In the genomic region with DNA sequence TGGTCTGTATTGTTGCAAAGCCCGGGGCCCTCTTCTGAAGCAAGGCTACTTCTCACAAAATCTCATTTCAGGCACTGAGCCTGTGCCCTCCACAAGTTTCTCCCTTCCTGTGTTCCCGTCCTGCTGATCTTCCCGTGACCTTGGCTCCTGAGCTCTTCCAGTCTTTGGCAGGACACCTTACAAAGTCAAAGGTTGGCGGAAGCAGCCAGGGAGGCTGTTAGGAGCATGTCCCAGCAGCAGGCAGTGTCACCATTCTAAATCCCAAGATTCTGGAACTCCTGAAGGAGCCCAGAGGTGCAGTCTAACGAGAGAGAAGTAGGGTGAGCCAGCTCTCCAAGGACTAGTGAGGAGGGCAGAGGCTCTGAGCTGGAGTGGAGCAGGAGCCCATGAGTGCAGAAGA, we compare ENCODE assay signal across 22 mouse cellular contexts. TPM values are rescaled to one million over a fixed set of nuclear protein-coding genes. Genes with fewer than 3 reads are reported as not detected.
DNase-seq lines count a peak whose midpoint lies in the region; ATAC-seq and TF ChIP-seq lines count a peak whose summit lies in the region.
"Had no signal": no experiment of that assay in that cellular context is flagged by ENCODE, and none has a peak within 500 bp of the region (broad histone marks: within the 10 kb centered on the region; RNA-seq: fewer than 3 reads in every experiment).

No protein-coding gene starts in this region.

- no peaks in the 10 kb centered on the region for H3K79me2 ChIP-seq in liver, adult 2 months (ENCODE audit: control insufficient read depth, insufficient read depth, low read length)

- intact Hi-C loops in gastrocnemius, postnatal 36 days (cut with DNase I) = no loop called here

- no peaks in the 10 kb centered on the region for H3K27me3 ChIP-seq in cerebellum, adult 2 months (ENCODE audit: control insufficient read depth, insufficient read depth, low read length)
- H3K27me3 ChIP-seq in kidney, embryonic 15.5 days = peaks cover 26% of the 10 kb centered on the region
- peaks cover 5% of the 10 kb centered on the region for H3K27me3 ChIP-seq in liver, adult 2 months (ENCODE audit: control insufficient read depth, insufficient read depth, low read length)
- peaks cover 21% of the 10 kb centered on the region for H3K27me3 ChIP-seq in liver, embryonic 12.5 days (replicated peaks)
- H3K27me3 ChIP-seq: CH12.LX, Patski had no signal

- no peak overlapping the region for H3K4me3 ChIP-seq in cerebellum, adult 2 months (replicated peaks; ENCODE audit: insufficient read depth, low read depth, low read length)
- H3K4me3 ChIP-seq in kidney, embryonic 15.5 days (replicated peaks) = no peak overlapping the region
- H3K4me3 ChIP-seq in liver, adult 2 months (ENCODE audit: insufficient read depth, low read depth, low read length) = no peak overlapping the region
- no peak overlapping the region for H3K4me3 ChIP-seq in liver, embryonic 12.5 days
- no peak overlapping the region for H3K4me3 ChIP-seq in brown adipose tissue, adult 24 weeks (ENCODE audit: insufficient read depth, low read depth, low read length)
- H3K4me3 ChIP-seq: embryonic facial prominence, embryonic 10.5 days; midbrain, embryonic 15.5 days had no signal

- H3K4me2 ChIP-seq in kidney, embryonic 15.5 days = no peak overlapping the region
- no peak overlapping the region for H3K4me2 ChIP-seq in liver, embryonic 12.5 days
- H3K4me2 ChIP-seq: liver, embryonic 11.5 days; midbrain, embryonic 15.5 days had no signal

- H3K9ac ChIP-seq in kidney, embryonic 15.5 days = no peak overlapping the region
- no peak overlapping the region for H3K9ac ChIP-seq in liver, adult 2 months (ENCODE audit: low read depth, low read length)
- H3K9ac ChIP-seq in liver, embryonic 12.5 days = no peak overlapping the region
- H3K9ac ChIP-seq: forebrain, postnatal 0 days; midbrain, embryonic 15.5 days had no signal

- no peak for ATAC-seq in kidney, embryonic 15.5 days (replicated peaks; ENCODE audit: low FRiP score)
- ATAC-seq in liver, embryonic 12.5 days = no peak
- ATAC-seq: forebrain, postnatal 0 days; intestine, postnatal 0 days; midbrain, embryonic 15.5 days; Patski had no signal

- no peaks in the 10 kb centered on the region for H3K9me3 ChIP-seq in kidney, embryonic 15.5 days (replicated peaks)
- H3K9me3 ChIP-seq in liver, embryonic 12.5 days (replicated peaks) = no peaks in the 10 kb centered on the region
- H3K9me3 ChIP-seq: embryonic facial prominence, embryonic 10.5 days; G1E; midbrain, embryonic 15.5 days had no signal

- TF ChIP-seq POLR2A in cerebellum, adult 2 months (IDR thresholded peaks at IDR 0.05; ENCODE audit: borderline replicate concordance, insufficient read depth, low read length) = no peak
- TF ChIP-seq POLR2A in liver, adult 2 months (IDR thresholded peaks at IDR 0.05; ENCODE audit: extremely low read depth, insufficient read depth, low read length) = no peak

- DNase-seq in cerebellum, postnatal 25 days = peak; percentile 1 to 5
- no peak for DNase-seq in cerebellum, adult 2 months
- DNase-seq in kidney, adult 11 months = peak; percentile 42
- DNase-seq in liver, adult 2 months (ENCODE audit: extremely low read depth, low read depth, low spot score) = peak; percentile 69
- no peak for DNase-seq in gastrocnemius, postnatal 36 days
- DNase-seq: B cell, adult 2 months; cerebellum, adult 9-10 months; forebrain, postnatal 0 days; gastrocnemius, postnatal 14 days; layer of hippocampus, postnatal 36 days; lung, adult 18-20 months; lung, postnatal 10 days had no signal

- WGBS in cerebellum, adult 2 months = 73% methylated on average over 5 of the region's 5 CpGs
- 77% methylated on average over 5 of the region's 5 CpGs for WGBS in kidney, embryonic 15.5 days
- WGBS in liver, adult 2 months = 46% methylated on average over 5 of the region's 5 CpGs
- WGBS in liver, embryonic 12.5 days (ENCODE audit: insufficient replicate concordance) = 76% methylated on average over 5 of the region's 5 CpGs

- TF ChIP-seq CTCF in cerebellum, adult 2 months (IDR thresholded peaks at IDR 0.05; ENCODE audit: borderline replicate concordance, insufficient read depth, low read depth, low read length) = no peak
- no peak for TF ChIP-seq CTCF in liver, adult 2 months (IDR thresholded peaks at IDR 0.05; ENCODE audit: low read depth, low read length)

- H3K4me1 ChIP-seq in cerebellum, adult 2 months (ENCODE audit: control insufficient read depth, insufficient read depth, low read length) = peaks cover 11% of the 10 kb centered on the region
- H3K4me1 ChIP-seq in kidney, embryonic 15.5 days = peaks cover 5% of the 10 kb centered on the region; the same call in 1 of the 2 replicates
- no peaks in the 10 kb centered on the region for H3K4me1 ChIP-seq in liver, adult 2 months (ENCODE audit: control insufficient read depth, insufficient read depth, low read length)
- no peaks in the 10 kb centered on the region for H3K4me1 ChIP-seq in liver, embryonic 12.5 days
- peaks cover 3% of the 10 kb centered on the region; the same call in 1 of the 2 replicates for H3K4me1 ChIP-seq in brown adipose tissue, adult 24 weeks (ENCODE audit: control insufficient read depth, insufficient read depth, insufficient read length, low read length)

- H3K36me3 ChIP-seq in kidney, embryonic 15.5 days = no peaks in the 10 kb centered on the region
- no peaks in the 10 kb centered on the region for H3K36me3 ChIP-seq in liver, adult 2 months (ENCODE audit: control insufficient read depth, insufficient read depth, low read length)
- peaks cover 31% of the 10 kb centered on the region for H3K36me3 ChIP-seq in liver, embryonic 12.5 days

- H3K27ac ChIP-seq in cerebellum, adult 2 months (ENCODE audit: insufficient read depth, low read length) = no peak overlapping the region
- no peak overlapping the region for H3K27ac ChIP-seq in kidney, embryonic 15.5 days
- no peak overlapping the region for H3K27ac ChIP-seq in liver, adult 2 months (replicated peaks; ENCODE audit: insufficient read depth, low read depth, low read length)
- no peak overlapping the region for H3K27ac ChIP-seq in liver, embryonic 12.5 days
- peak overlapping the region; percentile 74 for H3K27ac ChIP-seq in brown adipose tissue, adult 24 weeks (replicated peaks; ENCODE audit: low read depth, low read length)
- H3K27ac ChIP-seq: embryonic facial prominence, embryonic 10.5 days; midbrain, embryonic 15.5 days had no signal

RNA-seq across cellular contexts. Expression of a gene that starts 31.0 kb away (rescaled TPM):
- 58.7 and 64.4 TPM in 2 replicates for polyA plus RNA-seq in cerebellum, adult 2 months (2012; rRNA removed)
- 199 and 241 TPM in 2 replicates for polyA plus RNA-seq in kidney, embryonic 15.5 days (2015; fragmentation: Nextera tagmentation; extraction: Ambion mirVana)
- 42.3 and 46.1 TPM in 2 replicates for total RNA-seq in liver, adult 2 months (2014; rRNA removed)
- polyA plus RNA-seq in liver, adult 2 months (2012; rRNA removed) = 27.4 and 28.5 TPM in 2 replicates
- polyA plus RNA-seq in liver, embryonic 12.5 days (2016; fragmentation: Nextera tagmentation; extraction: Ambion mirVana) = 140 and 151 TPM in 2 replicates
- polyA plus RNA-seq in brown adipose tissue, adult 24 weeks (2012; ENCODE audit: insufficient read depth, insufficient read length, missing spikeins) = 77.1 and 95.2 TPM in 2 replicates
- total RNA-seq in gastrocnemius, postnatal 36 days (2021) = 10 to 100 TPM; 22.6 to 22.8 TPM

RNA-seq across cellular contexts. Expression of a gene that starts 41.1 kb away (rescaled TPM):
- 129 and 137 TPM in 2 replicates for polyA plus RNA-seq in cerebellum, adult 2 months (2012; rRNA removed)
- 122 and 135 TPM in 2 replicates for polyA plus RNA-seq in kidney, embryonic 15.5 days (2015; fragmentation: Nextera tagmentation; extraction: Ambion mirVana)
- 39.0 and 44.9 TPM in 2 replicates for total RNA-seq in liver, adult 2 months (2014; rRNA removed)
- 24.3 and 28.2 TPM in 2 replicates for polyA plus RNA-seq in liver, adult 2 months (2012; rRNA removed)
- 54.1 and 59.0 TPM in 2 replicates for polyA plus RNA-seq in liver, embryonic 12.5 days (2016; fragmentation: Nextera tagmentation; extraction: Ambion mirVana)
- 77.0 and 102 TPM in 2 replicates for polyA plus RNA-seq in brown adipose tissue, adult 24 weeks (2012; ENCODE audit: insufficient read depth, insufficient read length, missing spikeins)
- 10 to 100 TPM; 34.4 to 44.4 TPM for total RNA-seq in gastrocnemius, postnatal 36 days (2021)

RNA-seq across cellular contexts. Expression of a gene that starts 46.5 kb away (rescaled TPM):
- polyA plus RNA-seq in cerebellum, adult 2 months (2012; rRNA removed) = 55.4 and 62.4 TPM in 2 replicates
- 2.2 and 2.6 TPM in 2 replicates for polyA plus RNA-seq in kidney, embryonic 15.5 days (2015; fragmentation: Nextera tagmentation; extraction: Ambion mirVana)
- total RNA-seq in liver, adult 2 months (2014; rRNA removed) = 0.09 and 0.27 TPM in 2 replicates
- 0.09 and 0.11 TPM in 2 replicates for polyA plus RNA-seq in liver, adult 2 months (2012; rRNA removed)
- 7.6 and 8.5 TPM in 2 replicates for polyA plus RNA-seq in liver, embryonic 12.5 days (2016; fragmentation: Nextera tagmentation; extraction: Ambion mirVana)
- polyA plus RNA-seq in brown adipose tissue, adult 24 weeks (2012; ENCODE audit: insufficient read depth, insufficient read length, missing spikeins) = 0.42 TPM in 1 of 2 replicates, not detected in the other
- total RNA-seq in gastrocnemius, postnatal 36 days (2021) = under 1 TPM; 0.12 to 0.56 TPM

Comparison
In these comparisons a context has a peak if more than half of its experiments do, and no peak if none do; other contexts are left out.
1. DNase-seq: peak in cerebellum, postnatal 25 days (2 of 2), kidney, adult 11 months (single experiment) and liver, adult 2 months (single experiment); none in cerebellum, adult 2 months (0 of 2) and gastrocnemius, postnatal 36 days (0 of 2).